24 mouse cellular contexts compared by ENCODE assay signal in genomic region chr8:93691375-93691774, GRCm38 (mm10).
DNase-seq lines count a peak whose midpoint lies in the region; ATAC-seq and TF ChIP-seq lines count a peak whose summit lies in the region.
"Had no signal": no experiment of that assay in that cellular context is flagged by ENCODE, and none has a peak within 500 bp of the region (broad histone marks: within the 10 kb centered on the region; RNA-seq: fewer than 3 reads in every experiment).

No protein-coding gene starts in this region.

- no peak for TF ChIP-seq RAD21 in CH12.LX (IDR thresholded peaks at IDR 0.05; ENCODE audit: low read depth, low read length)

- in situ Hi-C loops in CH12.LX (cut with MboI; ENCODE audit: low pct_ligation_motif_present, low pct_unique_long_range_greater_than_20kb, low sequenced_read_pairs): loop anchor here (25.0 kb wide), 1 partner anchor 496 kb away; the partner anchor contains the start of gene Mt1

- TF ChIP-seq CTCF in CH12.LX (conservative IDR thresholded peaks at IDR 0.05 in 1 of 2, IDR thresholded peaks at IDR 0.05 in 1 of 2; ENCODE audit: low read depth in 2 of 2, low read length in 2 of 2): no peak

- H3K27ac ChIP-seq in CH12.LX (ENCODE audit: insufficient read depth, low read depth): no peak overlapping the region
- H3K27ac ChIP-seq in hindbrain, embryonic 16.5 days (ENCODE audit: low read depth, low read length): no peak overlapping the region
- H3K27ac ChIP-seq: embryonic facial prominence, embryonic 13.5 days; embryonic facial prominence, embryonic 15.5 days; forebrain, embryonic 10.5 days; forebrain, embryonic 13.5 days; forebrain, embryonic 15.5 days had no signal

- TF ChIP-seq EP300 in CH12.LX (IDR thresholded peaks at IDR 0.05; ENCODE audit: low read length): peak; percentile 83

- no peaks in the 10 kb centered on the region for H3K79me2 ChIP-seq in CH12.LX (replicated peaks; ENCODE audit: control insufficient read depth, extremely low read depth, insufficient read depth, poor library complexity, severe bottlenecking)

- peak; percentile 66 for ATAC-seq in frontal cortex, adult (ENCODE audit: low TSS enrichment)
- ATAC-seq in hindbrain, embryonic 16.5 days: no peak
- ATAC-seq: activated CD4-positive, CD25-positive, alpha-beta regulatory T cell, adult 4 months; forebrain, embryonic 13.5 days; forebrain, embryonic 15.5 days; Patski had no signal

- no peaks in the 10 kb centered on the region for H3K27me3 ChIP-seq in CH12.LX (replicated peaks)
- H3K27me3 ChIP-seq in hindbrain, embryonic 16.5 days (replicated peaks; ENCODE audit: control insufficient read depth, insufficient read depth, low read length): no peaks in the 10 kb centered on the region
- H3K27me3 ChIP-seq: embryonic facial prominence, embryonic 13.5 days; embryonic facial prominence, embryonic 15.5 days; forebrain, embryonic 13.5 days; forebrain, embryonic 15.5 days had no signal

- H3K9me3 ChIP-seq in CH12.LX (replicated peaks; ENCODE audit: low read length): no peaks in the 10 kb centered on the region
- no peaks in the 10 kb centered on the region for H3K9me3 ChIP-seq in hindbrain, embryonic 16.5 days (ENCODE audit: control insufficient read depth, low read length)
- H3K9me3 ChIP-seq: embryonic facial prominence, embryonic 13.5 days; embryonic facial prominence, embryonic 15.5 days; forebrain, embryonic 10.5 days; forebrain, embryonic 13.5 days; forebrain, embryonic 15.5 days had no signal

- H3K36me3 ChIP-seq in CH12.LX (replicated peaks in 1 of 2; ENCODE audit: control insufficient read depth in 1 of 2, insufficient read depth in 1 of 2, low read length in 1 of 2): no peaks in the 10 kb centered on the region
- H3K36me3 ChIP-seq in hindbrain, embryonic 16.5 days (ENCODE audit: control insufficient read depth, insufficient read depth, low read length): no peaks in the 10 kb centered on the region
- H3K36me3 ChIP-seq: embryonic facial prominence, embryonic 13.5 days; embryonic facial prominence, embryonic 15.5 days; forebrain, embryonic 10.5 days; forebrain, embryonic 15.5 days; G1E had no signal

- DNase-seq in frontal cortex, postnatal 36 days (ENCODE audit: low spot score in 2 of 2): no peak
- peak; percentile 37 for DNase-seq in CH12.LX (ENCODE audit: extremely low read depth)
- DNase-seq in brain, adult 2 months (ENCODE audit: low read depth, low spot score): peak; percentile 43
- DNase-seq: adrenal gland, adult 8-10 months; adrenal gland, postnatal 14 days; adrenal gland, postnatal 36 days; cerebellum, adult 11 months; cerebellum, adult 18-20 months; cerebellum, adult 8-10 months; cerebellum, adult 9-11 months; cerebellum, postnatal 14 days; cerebellum, postnatal 36 days; embryo, embryonic 11 days had no signal

- TF ChIP-seq POLR2A in CH12.LX (IDR thresholded peaks at IDR 0.05; ENCODE audit: low read depth, low read length): no peak

- H3K4me2 ChIP-seq in CH12.LX (ENCODE audit: insufficient read depth, low read depth, poor library complexity, severe bottlenecking): no peak overlapping the region
- no peak overlapping the region for H3K4me2 ChIP-seq in hindbrain, embryonic 16.5 days (ENCODE audit: low read length)
- H3K4me2 ChIP-seq: embryonic facial prominence, embryonic 13.5 days; embryonic facial prominence, embryonic 15.5 days; forebrain, embryonic 13.5 days; forebrain, embryonic 15.5 days had no signal

- H3K4me3 ChIP-seq in CH12.LX (replicated peaks in 1 of 3; ENCODE audit: low read depth in 2 of 3, low read length in 2 of 3, poor library complexity in 1 of 3): no peak overlapping the region
- H3K4me3 ChIP-seq in hindbrain, embryonic 16.5 days (ENCODE audit: low read length): no peak overlapping the region
- H3K4me3 ChIP-seq: embryonic facial prominence, embryonic 13.5 days; embryonic facial prominence, embryonic 15.5 days; erythroblast, embryonic 14.5 days; forebrain, embryonic 10.5 days; forebrain, embryonic 13.5 days; forebrain, embryonic 15.5 days had no signal

- 88% methylated on average over 2 of the region's 2 CpGs for WGBS in hindbrain, embryonic 16.5 days

- no peak overlapping the region for H3K9ac ChIP-seq in CH12.LX (ENCODE audit: insufficient read depth, low read depth)
- H3K9ac ChIP-seq in hindbrain, embryonic 16.5 days (ENCODE audit: low read depth, low read length): no peak overlapping the region
- H3K9ac ChIP-seq: embryonic facial prominence, embryonic 13.5 days; embryonic facial prominence, embryonic 15.5 days; forebrain, embryonic 13.5 days; forebrain, embryonic 15.5 days had no signal

- H3K4me1 ChIP-seq in CH12.LX (ENCODE audit: control insufficient read depth in 1 of 2, insufficient read depth in 2 of 2): peaks cover 9 to 46% of the 10 kb centered on the region in 2 experiments
- peaks cover 12% of the 10 kb centered on the region for H3K4me1 ChIP-seq in hindbrain, embryonic 16.5 days (ENCODE audit: control insufficient read depth, insufficient read depth, low read depth, low read length)
- H3K4me1 ChIP-seq: embryonic facial prominence, embryonic 15.5 days; forebrain, embryonic 13.5 days; forebrain, embryonic 15.5 days had no signal

- dilution Hi-C loops in CH12.LX (cut with MboI; ENCODE audit: extremely low pct_ligation_motif_present, extremely low pct_unique_long_range_greater_than_20kb, low sequenced_read_pairs): no loop called here

TF ChIP-seq in CH12.LX, 34 proteins besides CTCF, POLR2A, EP300 and RAD21:
- TF ChIP-seq SIN3A (IDR thresholded peaks at IDR 0.05; ENCODE audit: low read length) (no peak), ZNF384 (IDR thresholded peaks at IDR 0.05; ENCODE audit: low read depth, low read length) (peak; percentile 45; the same call in 1 of the 2 replicates), IRF4 (IDR thresholded peaks at IDR 0.05; ENCODE audit: low read depth, low read length) (peak; percentile 72)

Comparison
In these comparisons a context has a peak if more than half of its experiments do, and no peak if none do; other contexts are left out.
1. DNase-seq: peak in CH12.LX (single experiment) and brain, adult 2 months (single experiment); none in frontal cortex, postnatal 36 days (0 of 2).